Mouse (Mus musculus) heart, embryonic 10.5 days (tissue): ENCODE results near the gene Cd47. TPM values are rescaled to one million over a fixed set of nuclear protein-coding genes. Genes with fewer than 3 reads are reported as not detected.

ENCODE experiments used
- DNase-seq: peaks from one replicate; pipeline ENCODE4 v3.0.0-alpha.2; 2017; ENCODE audit warnings: low spot score
- H3K27ac ChIP-seq: fragments of 300-500 bp; sonication (generic); 2 replicates; pipeline ENCODE4 v1.5.1; 2016; ENCODE audit warnings: mild to moderate bottlenecking
- H3K27me3 ChIP-seq: fragments of 300-500 bp; sonication (generic); 2 replicates; pipeline ENCODE4 v1.6.1; 2016; ENCODE audit warnings: mild to moderate bottlenecking; ENCODE audit not compliant: poor library complexity, insufficient read depth, severe bottlenecking
- H3K36me3 ChIP-seq: fragments of 300-500 bp; sonication (generic); 2 replicates; pipeline ENCODE4 v1.6.1; 2016; ENCODE audit warnings: mild to moderate bottlenecking, moderate library complexity
- H3K4me1 ChIP-seq: fragments of 300-500 bp; sonication (generic); 2 replicates; pipeline ENCODE4 v1.6.1; 2016; ENCODE audit warnings: mild to moderate bottlenecking
- H3K4me3 ChIP-seq: fragments of 300-500 bp; sonication (generic); 2 replicates; pipeline ENCODE4 v1.5.1; 2016; ENCODE audit warnings: mild to moderate bottlenecking, moderate library complexity
- H3K9me3 ChIP-seq: fragments of 300-500 bp; sonication (generic); 2 replicates; pipeline ENCODE4 v1.6.1; 2016; ENCODE audit warnings: mild to moderate bottlenecking, moderate library complexity
- WGBS: fragments of 180-500 bp; shearing (Covaris S2); methylation state at CpG from one replicate; pipeline ENCODE4 v1.1.7; 2016; 5-methylcytosine and 5-hydroxymethylcytosine counted together
- polyA plus RNA-seq: library from polyadenylated mRNA; unstranded; fragments of >200 nt; fragmentation: Nextera tagmentation; extraction: Ambion mirVana; gene quantifications from 2 replicates; pipeline ENCODE4 v1.2.1, GENCODE M21; 2016

Cd47 gene
- polyA plus RNA-seq, 1 experiment from 2014 or later, result 50.3 TPM

- Histone ChIP-seq H3K4me3 (no peak overlapping the region), H3K27ac (no peak overlapping the region), H3K36me3 (no peaks in the 10 kb centered on the region), H3K9me3 (no peaks in the 10 kb centered on the region), H3K4me1 (peaks cover 5% of the 10 kb centered on the region), H3K27me3 (no peaks in the 10 kb centered on the region)
- 76% methylated on average over 6 of the region's 6 CpGs for WGBS
- no peak for DNase-seq
Measured at GRCm38 (mm10) chr16:49921677-49922076, 121.3 kb downstream of the Cd47 start.

- Histone ChIP-seq H3K4me3 (no peak overlapping the region), H3K27me3 (no peaks in the 10 kb centered on the region), H3K4me1 (peaks cover 7% of the 10 kb centered on the region), H3K36me3 (no peaks in the 10 kb centered on the region), H3K27ac (no peak overlapping the region), H3K9me3 (no peaks in the 10 kb centered on the region)
- DNase-seq, result no peak
- WGBS, result 61% methylated on average over 11 of the region's 11 CpGs
Measured at GRCm38 (mm10) chr16:49922098-49922497, 121.8 kb downstream of the Cd47 start.

- H3K27me3 ChIP-seq, result no peaks in the 10 kb centered on the region
Measured at GRCm38 (mm10) chr16:49923720-49924119, 123.4 kb downstream of the Cd47 start.

GRCm38 (mm10) chr16:49924941-49925340 lies 124.6 kb downstream of the Cd47 start:
- Histone ChIP-seq H3K27ac (no peak overlapping the region), H3K4me1 (peaks cover 7% of the 10 kb centered on the region), H3K4me3 (no peak overlapping the region), H3K9me3 (no peaks in the 10 kb centered on the region), H3K27me3 (no peaks in the 10 kb centered on the region), H3K36me3 (no peaks in the 10 kb centered on the region)
- DNase-seq, result no peak
- WGBS, result 77% methylated on average over 1 of the region's 1 CpGs

More at GRCm38 (mm10) chr16:49923720-49924119, 123.4 kb downstream of the Cd47 start:
- WGBS, result 71% methylated on average over 9 of the region's 9 CpGs
- H3K36me3 ChIP-seq, result no peaks in the 10 kb centered on the region
- H3K9me3 ChIP-seq, result no peaks in the 10 kb centered on the region
- no peak overlapping the region for H3K4me3 ChIP-seq
- peaks cover 7% of the 10 kb centered on the region for H3K4me1 ChIP-seq
- no peak for DNase-seq
- no peak overlapping the region for H3K27ac ChIP-seq

- H3K9me3 ChIP-seq, result no peaks in the 10 kb centered on the region
- 76% methylated on average over 5 of the region's 5 CpGs for WGBS
- H3K4me1 ChIP-seq, result peaks cover 9% of the 10 kb centered on the region; the same call in 1 of the 2 replicates
Measured at GRCm38 (mm10) chr16:49933274-49933673, 132.9 kb downstream of the Cd47 start.

GRCm38 (mm10) chr16:49936008-49936443 lies 135.7 kb downstream of the Cd47 start:
- Histone ChIP-seq H3K9me3 (no peaks in the 10 kb centered on the region), H3K36me3 (no peaks in the 10 kb centered on the region), H3K4me3 (no peak overlapping the region), H3K4me1 (peaks cover 9% of the 10 kb centered on the region; the same call in 1 of the 2 replicates), H3K27me3 (no peaks in the 10 kb centered on the region), H3K27ac (no peak overlapping the region)
- 75% methylated on average over 6 of the region's 6 CpGs for WGBS
- no peak for DNase-seq

More at GRCm38 (mm10) chr16:49933274-49933673, 132.9 kb downstream of the Cd47 start:
- H3K4me3 ChIP-seq, result no peak overlapping the region
- no peak overlapping the region for H3K27ac ChIP-seq
- DNase-seq, result no peak
- H3K36me3 ChIP-seq, result no peaks in the 10 kb centered on the region
- H3K27me3 ChIP-seq, result no peaks in the 10 kb centered on the region

GRCm38 (mm10) chr16:49936793-49937192 lies 136.5 kb downstream of the Cd47 start:
- 67% methylated on average over 5 of the region's 5 CpGs for WGBS
- no peaks in the 10 kb centered on the region for H3K27me3 ChIP-seq
- peaks cover 9% of the 10 kb centered on the region; the same call in 1 of the 2 replicates for H3K4me1 ChIP-seq
- no peak overlapping the region for H3K27ac ChIP-seq
- no peak for DNase-seq
- H3K9me3 ChIP-seq, result no peaks in the 10 kb centered on the region
- no peaks in the 10 kb centered on the region for H3K36me3 ChIP-seq
- no peak overlapping the region for H3K4me3 ChIP-seq

GRCm38 (mm10) chr16:49937218-49938165 lies 137.2 kb downstream of the Cd47 start:
- Histone ChIP-seq H3K4me1 (peaks cover 9% of the 10 kb centered on the region; the same call in 1 of the 2 replicates), H3K27me3 (no peaks in the 10 kb centered on the region), H3K4me3 (no peak overlapping the region), H3K36me3 (no peaks in the 10 kb centered on the region), H3K9me3 (no peaks in the 10 kb centered on the region), H3K27ac (no peak overlapping the region)
- DNase-seq, result no peak
- WGBS, result 63% methylated on average over 11 of the region's 11 CpGs

GRCm38 (mm10) chr16:49938483-49939301 lies 138.4 kb downstream of the Cd47 start:
- peaks cover 9% of the 10 kb centered on the region; the same call in 1 of the 2 replicates for H3K4me1 ChIP-seq
- H3K27me3 ChIP-seq, result no peaks in the 10 kb centered on the region
- H3K36me3 ChIP-seq, result no peaks in the 10 kb centered on the region
- H3K27ac ChIP-seq, result no peak overlapping the region
- no peak for DNase-seq
- H3K9me3 ChIP-seq, result no peaks in the 10 kb centered on the region
- 65% methylated on average over 7 of the region's 7 CpGs for WGBS
- no peak overlapping the region for H3K4me3 ChIP-seq

GRCm38 (mm10) chr16:49939376-49939775 lies 139.0 kb downstream of the Cd47 start:
- no peak overlapping the region for H3K27ac ChIP-seq
- H3K4me1 ChIP-seq, result peaks cover 9% of the 10 kb centered on the region; the same call in 1 of the 2 replicates
- H3K9me3 ChIP-seq, result no peaks in the 10 kb centered on the region
- no peaks in the 10 kb centered on the region for H3K27me3 ChIP-seq
- H3K4me3 ChIP-seq, result no peak overlapping the region
- DNase-seq, result no peak
- no peaks in the 10 kb centered on the region for H3K36me3 ChIP-seq
- WGBS, result 85% methylated on average over 2 of the region's 2 CpGs

GRCm38 (mm10) chr16:49940473-49940872 lies 140.1 kb downstream of the Cd47 start:
- Histone ChIP-seq H3K4me3 (no peak overlapping the region), H3K9me3 (no peaks in the 10 kb centered on the region), H3K4me1 (peaks cover 9% of the 10 kb centered on the region; the same call in 1 of the 2 replicates), H3K27me3 (no peaks in the 10 kb centered on the region), H3K27ac (no peak overlapping the region), H3K36me3 (no peaks in the 10 kb centered on the region)
- DNase-seq, result no peak

- Histone ChIP-seq H3K36me3 (no peaks in the 10 kb centered on the region), H3K9me3 (no peaks in the 10 kb centered on the region), H3K27ac (no peak overlapping the region), H3K4me1 (peaks cover 9% of the 10 kb centered on the region; the same call in 1 of the 2 replicates), H3K4me3 (no peak overlapping the region), H3K27me3 (no peaks in the 10 kb centered on the region)
- no peak for DNase-seq
- WGBS, result 83% methylated on average over 1 of the region's 1 CpGs
Measured at GRCm38 (mm10) chr16:49941031-49941430, 140.7 kb downstream of the Cd47 start.

- no peak for DNase-seq
- no peaks in the 10 kb centered on the region for H3K9me3 ChIP-seq
- H3K36me3 ChIP-seq, result no peaks in the 10 kb centered on the region
- no peak overlapping the region for H3K27ac ChIP-seq
- no peak overlapping the region for H3K4me3 ChIP-seq
- WGBS, result 59% methylated on average over 1 of the region's 1 CpGs
- H3K4me1 ChIP-seq, result no peaks in the 10 kb centered on the region
- H3K27me3 ChIP-seq, result no peaks in the 10 kb centered on the region
Measured at GRCm38 (mm10) chr16:49943726-49944125, 143.4 kb downstream of the Cd47 start.
